Mouse (Mus musculus) liver, adult 2 months (tissue): ENCODE measurements around the gene Ldb2. TPM values are rescaled to one million over a fixed set of nuclear protein-coding genes. Genes with fewer than 3 reads are reported as not detected.

ENCODE experiments used
- DNase-seq: peaks from one replicate; pipeline ENCODE4 v3.0.0-alpha.2; 2011; ENCODE audit warnings: low read depth, low spot score; ENCODE audit errors: extremely low read depth
- H3K27ac ChIP-seq: fragments of 200-500 bp; replicated peaks from 2 replicates; pipeline ENCODE4 v1.5.1; 2012; ENCODE audit warnings: low read depth, mild to moderate bottlenecking, control low read depth, inconsistent platforms, low read length; ENCODE audit not compliant: insufficient read depth
- H3K27me3 ChIP-seq: fragments of 200-500 bp; 2 replicates; pipeline ENCODE4 v1.6.1; 2012; ENCODE audit warnings: mild to moderate bottlenecking, moderate library complexity, low read length, inconsistent platforms; ENCODE audit not compliant: control insufficient read depth, insufficient read depth
- H3K36me3 ChIP-seq: fragments of 200-500 bp; 2 replicates; pipeline ENCODE4 v1.6.1; 2012; ENCODE audit warnings: low read length, inconsistent platforms; ENCODE audit not compliant: control insufficient read depth, insufficient read depth
- H3K4me1 ChIP-seq: fragments of 200-500 bp; 2 replicates; pipeline ENCODE4 v1.6.1; 2011; ENCODE audit warnings: low read length; ENCODE audit not compliant: control insufficient read depth, insufficient read depth
- H3K4me3 ChIP-seq: fragments of 200-500 bp; 2 replicates; pipeline ENCODE4 v1.5.1; 2011; ENCODE audit warnings: low read depth, mild to moderate bottlenecking, control low read depth, low read length, moderate library complexity; ENCODE audit not compliant: insufficient read depth
- H3K79me2 ChIP-seq: fragments of 200-500 bp; 2 replicates; pipeline ENCODE4 v1.6.1; 2012; ENCODE audit warnings: inconsistent platforms, mild to moderate bottlenecking, low read length, moderate library complexity; ENCODE audit not compliant: control insufficient read depth, insufficient read depth
- H3K9ac ChIP-seq: fragments of 200-500 bp; 2 replicates; pipeline ENCODE4 v1.6.1; 2012; ENCODE audit warnings: low read depth, mild to moderate bottlenecking, control low read depth, inconsistent platforms, low read length
- CTCF ChIP-seq: fragments of 200-500 bp; IDR thresholded peaks from 2 replicates; pipeline ENCODE4 v1.5.1; 2011; ENCODE audit warnings: low read depth, low read length, control low read depth
- POLR2A ChIP-seq: fragments of 200-500 bp; IDR thresholded peaks from 2 replicates; pipeline ENCODE4 v1.6.1; 2011; ENCODE audit warnings: low read length, control low read depth; ENCODE audit not compliant: insufficient read depth; ENCODE audit errors: extremely low read depth
- WGBS: fragments of 180-500 bp; shearing (Covaris S2); methylation state at CpG from one replicate; pipeline ENCODE4 v1.1.7; 2018; 5-methylcytosine and 5-hydroxymethylcytosine counted together
- polyA plus RNA-seq: library from polyadenylated mRNA; depleted of rRNA; stranded (reverse); fragments of >200 nt; gene quantifications from 2 replicates; pipeline ENCODE4 v1.2.3, GENCODE M21; 2012; rRNA removed
- total RNA-seq: library from RNA; depleted of rRNA; stranded (reverse); fragments of >200 nt; gene quantifications from 2 replicates; pipeline ENCODE4 v1.2.3, GENCODE M21; 2014; rRNA removed

Gene Ldb2
- total RNA-seq (5.6 and 12.2 TPM in 2 replicates), polyA plus RNA-seq (6.4 and 6.5 TPM in 2 replicates)

DNA sequence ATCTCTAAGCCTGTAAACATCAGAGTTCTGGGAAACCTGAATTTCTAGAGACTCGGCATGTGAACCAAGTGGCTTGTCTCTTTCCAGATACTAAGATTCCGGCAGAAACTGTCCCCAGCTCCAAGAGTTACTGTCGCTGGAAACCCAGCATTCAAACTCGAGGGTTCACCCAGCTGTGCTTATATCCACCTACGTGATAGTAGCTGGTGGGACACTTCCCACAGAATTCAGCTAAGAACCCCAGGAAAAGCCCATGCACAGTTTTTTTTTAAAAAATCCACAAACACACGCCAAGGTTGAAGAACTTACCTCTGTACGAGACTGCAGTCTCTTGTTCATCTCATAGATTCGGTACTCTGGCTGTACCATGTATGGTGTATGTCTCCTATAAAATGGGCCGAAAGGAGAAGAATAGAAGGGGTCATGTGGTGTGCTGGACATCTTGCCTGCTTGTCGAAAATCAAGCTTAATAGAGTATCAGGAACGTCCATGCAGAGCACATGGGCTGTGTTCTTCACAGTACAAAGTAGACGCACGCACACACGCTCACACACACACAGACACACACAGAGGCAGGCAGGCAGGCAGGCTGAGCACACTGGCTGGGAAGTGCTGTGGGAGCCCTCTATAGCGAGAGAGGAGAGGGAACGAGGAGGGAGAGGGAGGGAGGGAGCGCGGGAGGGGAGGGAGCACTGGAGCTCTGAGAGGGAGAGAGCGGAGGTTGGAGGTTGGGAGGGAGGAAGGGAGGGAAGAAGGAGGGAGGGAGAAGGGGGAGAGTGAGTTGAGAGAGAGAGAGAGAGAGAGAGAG is at the start of gene Ldb2:
TSS of gene Ldb2 (minus strand) at position 628 of the 808 bp plus-strand sequence.
- peak within 1 kb of the TSS; percentile 57 for H3K4me3 ChIP-seq
- H3K36me3 ChIP-seq, result no peaks in the 10 kb centered on the region
- H3K27me3 ChIP-seq, result no peaks in the 10 kb centered on the region
- WGBS, result 2% methylated on average over 18 of the region's 19 CpGs
- 0 out of 2 replicates have a peak within 1 kb of the TSS, but pooled peaks have one; percentile 0 for H3K27ac ChIP-seq
- H3K79me2 ChIP-seq, result no peaks in the 10 kb centered on the region
- DNase-seq, result peak; percentile 6
- peak within 1 kb of the TSS; percentile 54 for H3K9ac ChIP-seq
- H3K4me1 ChIP-seq, result no peaks in the 10 kb centered on the region; the same call in 1 of the 2 replicates
- no peak for TF ChIP-seq CTCF

- Histone ChIP-seq H3K27me3 (no peaks in the 10 kb centered on the region), H3K36me3 (no peaks in the 10 kb centered on the region), H3K27ac (no peak overlapping the region), H3K4me3 (no peak overlapping the region), H3K9ac (no peak overlapping the region), H3K79me2 (no peaks in the 10 kb centered on the region), H3K4me1 (no peaks in the 10 kb centered on the region)
- TF ChIP-seq CTCF, result peak; percentile 71
- no peak for TF ChIP-seq POLR2A
- 59% methylated on average over 5 of the region's 5 CpGs for WGBS
- DNase-seq, result peak; percentile 26
These were observed 31.8 kb upstream of the Ldb2 start for GRCm38 (mm10) chr5:44831287-44831686.

- Histone ChIP-seq H3K4me3 (no peak overlapping the region), H3K4me1 (no peaks in the 10 kb centered on the region), H3K27ac (no peak overlapping the region), H3K9ac (no peak overlapping the region), H3K79me2 (no peaks in the 10 kb centered on the region), H3K27me3 (no peaks in the 10 kb centered on the region), H3K36me3 (no peaks in the 10 kb centered on the region)
- 75% methylated on average over 1 of the region's 1 CpGs for WGBS
- no peak for TF ChIP-seq POLR2A
- TF ChIP-seq CTCF, result no peak
- DNase-seq, result no peak
These were observed 16.0 kb upstream of the Ldb2 start for GRCm38 (mm10) chr5:44815506-44815905.

GRCm38 (mm10) chr5:44805960-44806359 is 6.5 kb upstream of the Ldb2 start:
- TF ChIP-seq CTCF (no peak), POLR2A (no peak)
- no peak overlapping the region for H3K4me3 ChIP-seq
- WGBS, result 80% methylated on average over 2 of the region's 2 CpGs
- no peak overlapping the region for H3K27ac ChIP-seq
- no peak for DNase-seq
- H3K27me3 ChIP-seq, result no peaks in the 10 kb centered on the region
- no peaks in the 10 kb centered on the region for H3K36me3 ChIP-seq
- H3K79me2 ChIP-seq, result no peaks in the 10 kb centered on the region
- H3K9ac ChIP-seq, result no peak overlapping the region
- H3K4me1 ChIP-seq, result no peaks in the 10 kb centered on the region

GRCm38 (mm10) chr5:44801100-44801499 is 1.6 kb upstream of the Ldb2 start:
- TF ChIP-seq POLR2A (no peak), CTCF (no peak)
- H3K4me3 ChIP-seq, result no peak overlapping the region
- H3K79me2 ChIP-seq, result no peaks in the 10 kb centered on the region
- DNase-seq, result no peak
- H3K27ac ChIP-seq, result no peak overlapping the region
- WGBS, result 55% methylated on average over 3 of the region's 3 CpGs
- H3K9ac ChIP-seq, result no peak overlapping the region
- H3K4me1 ChIP-seq, result no peaks in the 10 kb centered on the region; the same call in 1 of the 2 replicates
- H3K27me3 ChIP-seq, result no peaks in the 10 kb centered on the region
- H3K36me3 ChIP-seq, result no peaks in the 10 kb centered on the region

DNA sequence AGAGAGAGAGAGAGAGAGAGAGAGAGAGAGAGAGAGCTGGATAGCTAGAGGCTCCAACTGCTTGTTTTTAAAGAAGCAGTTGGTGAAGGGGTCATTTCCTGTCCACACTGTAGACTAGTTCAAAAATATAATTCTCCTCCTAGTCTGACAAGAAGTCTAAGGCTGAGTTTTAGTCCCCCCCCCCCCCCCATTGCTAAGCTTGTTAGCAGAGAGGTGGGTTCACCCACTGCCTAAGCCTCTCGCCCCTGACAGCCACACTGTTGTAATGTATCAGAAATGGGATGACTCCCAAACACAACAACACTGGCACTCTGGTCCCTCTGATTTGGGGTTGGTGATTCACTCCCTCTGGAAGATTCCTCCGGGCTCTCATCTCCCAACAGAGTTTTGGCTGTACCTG is 381 bp upstream of the Ldb2 start:
- no peaks in the 10 kb centered on the region for H3K36me3 ChIP-seq
- H3K9ac ChIP-seq, result no peak overlapping the region
- no peaks in the 10 kb centered on the region for H3K79me2 ChIP-seq
- no peak for DNase-seq
- H3K4me1 ChIP-seq, result no peaks in the 10 kb centered on the region; the same call in 1 of the 2 replicates
- no peaks in the 10 kb centered on the region for H3K27me3 ChIP-seq
- TF ChIP-seq POLR2A (no peak), CTCF (no peak)
- WGBS, result 40% methylated on average over 2 of the region's 2 CpGs
- no peak overlapping the region for H3K4me3 ChIP-seq
- H3K27ac ChIP-seq, result no peak overlapping the region
